Mouse (Mus musculus): Measurements from ENCODE around the gene Olfr339.
"Not testable (repeated sequence)": the region's sequence is repeated elsewhere in the genome, so short reads cannot be mapped to it uniquely, and the experiment has no call there.

Olfr339 gene

GRCm38 (mm10) chr2:36418647-36419046, at the start of gene Olfr339:
Olfr339 (plus strand) TSS chr2:36418947.
- DNase-seq, result no peak

GRCm38 (mm10) chr2:36373219-36373618, 45.5 kb upstream of the Olfr339 start, which contains the start of gene Olfr338:
Olfr338 (plus strand) TSS chr2:36373519.
- DNase-seq, result no peak

GRCm38 (mm10) chr2:36415174-36415573, 3.6 kb upstream of the Olfr339 start:
- not testable (repeated sequence) for DNase-seq

- DNase-seq, result not testable (repeated sequence)
Measured at GRCm38 (mm10) chr2:36415591-36415990, 3.2 kb upstream of the Olfr339 start.

- DNase-seq, result no peak
Measured at GRCm38 (mm10) chr2:36452287-36452686, 33.5 kb downstream of the Olfr339 start, which contains the start of gene Olfr340. Olfr340 (plus strand) TSS chr2:36452587.

GRCm38 (mm10) chr2:36473634-36474033, 54.9 kb downstream of the Olfr339 start:
- DNase-seq, result no peak

Data from cerebellum, adult 11-12 months (tissue).